Mouse (Mus musculus) ES-E14 (cell line): ENCODE measurements around the gene Qpctl. TPM values are rescaled to one million over a fixed set of nuclear protein-coding genes. Genes with fewer than 3 reads are reported as not detected.
A peak's percentile ranks its signal among the peaks of the same experiment; 100 is the strongest.

ENCODE experiments used
- DNase-seq: peaks from one replicate; pipeline ENCODE4 v3.0.0-alpha.2; 2013; ENCODE audit warnings: low read depth, low spot score
- H3K27ac ChIP-seq: 2 replicates; pipeline ENCODE4 v1.5.1; 2012; ENCODE audit warnings: low read depth, mild to moderate bottlenecking, low read length, moderate library complexity, mixed read lengths; ENCODE audit not compliant: poor library complexity, insufficient read depth, severe bottlenecking
- H3K36me3 ChIP-seq: 2 replicates; pipeline ENCODE4 v1.6.1; 2012; ENCODE audit warnings: mild to moderate bottlenecking, low read length, moderate library complexity, mixed read lengths; ENCODE audit not compliant: control insufficient read depth, poor library complexity, insufficient read depth, severe bottlenecking
- H3K4me1 ChIP-seq, 2 experiments: fragments of 150-350 bp in 1 of 2; sonication (generic) in 1 of 2; 2 replicates each; pipeline ENCODE4 v1.6.1; 2012; ENCODE audit warnings: low read length in 2 of 2, mild to moderate bottlenecking in 1 of 2, mixed read lengths in 1 of 2; ENCODE audit not compliant: control insufficient read depth in 2 of 2, insufficient read depth in 2 of 2, poor library complexity in 1 of 2
- H3K4me3 ChIP-seq, 2 experiments: fragments of 150-350 bp in 1 of 2; sonication (generic) in 1 of 2; 2 replicates each; pipeline ENCODE4 v1.5.1; 2012; ENCODE audit warnings: low read length in 2 of 2, low read depth in 1 of 2, mild to moderate bottlenecking in 1 of 2, mixed read lengths in 1 of 2; ENCODE audit not compliant: insufficient read depth in 1 of 2, poor library complexity in 1 of 2, severe bottlenecking in 1 of 2
- H3K9ac ChIP-seq: 2 replicates; pipeline ENCODE4 v1.6.1; 2012; ENCODE audit warnings: low read depth, mild to moderate bottlenecking, low read length, mixed read lengths; ENCODE audit not compliant: poor library complexity, insufficient read depth, severe bottlenecking
- H3K9me3 ChIP-seq: fragments of 150-350 bp; sonication (generic); 2 replicates; pipeline ENCODE4 v1.6.1; 2012; ENCODE audit warnings: low read depth, mild to moderate bottlenecking, low read length; ENCODE audit not compliant: control insufficient read depth, insufficient read depth
- CHD2 ChIP-seq: IDR thresholded peaks from 2 replicates; pipeline ENCODE4 v1.6.1; 2014; ENCODE audit warnings: mild to moderate bottlenecking, low read depth, low read length, inconsistent platforms
- HCFC1 ChIP-seq: IDR thresholded peaks from 2 replicates; pipeline ENCODE4 v1.6.1; 2012; ENCODE audit warnings: low read length, inconsistent platforms, borderline replicate concordance; ENCODE audit not compliant: insufficient read depth
- MAFK ChIP-seq: IDR thresholded peaks from 2 replicates; pipeline ENCODE4 v1.6.1; 2014; ENCODE audit warnings: mild to moderate bottlenecking, low read depth, low read length, inconsistent platforms; ENCODE audit not compliant: insufficient read depth
- ZC3H11A ChIP-seq: IDR thresholded peaks from 2 replicates; pipeline ENCODE4 v1.6.1; 2012; ENCODE audit warnings: low read depth, mild to moderate bottlenecking, inconsistent platforms, low read length, borderline replicate concordance
- ZNF384 ChIP-seq: IDR thresholded peaks from 2 replicates; pipeline ENCODE4 v1.6.1; 2012; ENCODE audit warnings: low read depth, low read length, inconsistent platforms
- in situ Hi-C, 2 experiments: fragments of 600-800 bp; cut with MboI; formaldehyde crosslinking; loops; one replicate each; pipeline ENCODE4 v1.15.1; 2025; ENCODE audit warnings: low sequenced_read_pairs in 2 of 2, inconsistent platforms in 1 of 2; ENCODE audit not compliant: unreplicated experiment in 2 of 2
- total RNA-seq: library from RNA; depleted of rRNA; stranded (reverse); fragments of 300-350 nt; gene quantifications from 2 replicates; pipeline ENCODE4 v1.2.3, GENCODE M21; 2012

Qpctl gene
- total RNA-seq, 1 experiment: 8.1 TPM

GRCm38 (mm10) chr7:19179173-19179572 is 30.1 kb upstream of the Qpctl start:
- TF ChIP-seq MAFK: no peak
- TF ChIP-seq HCFC1: no peak
- no peak for TF ChIP-seq ZNF384
- no peak for TF ChIP-seq ZC3H11A
- TF ChIP-seq CHD2: no peak
- Histone ChIP-seq H3K9me3 (no peaks in the 10 kb centered on the region), H3K9ac (peak overlapping the region; percentile 68; the same call in 1 of the 2 replicates), H3K4me3 (peak overlapping the region; percentile 41 to 46), H3K36me3 (no peaks in the 10 kb centered on the region), H3K27ac (no peak overlapping the region), H3K4me1 (peaks cover 5 to 30% of the 10 kb centered on the region in 2 experiments; a peak in 3 of 4 replicates)
- no peak for DNase-seq
- in situ Hi-C loops: no loop called here

GRCm38 (mm10) chr7:19178443-19179092 is 29.5 kb upstream of the Qpctl start:
- Histone ChIP-seq H3K36me3 (no peaks in the 10 kb centered on the region), H3K4me3 (peak overlapping the region; percentile 35 to 41), H3K9me3 (no peaks in the 10 kb centered on the region), H3K9ac (peak overlapping the region; percentile 51; the same call in 1 of the 2 replicates), H3K4me1 (peaks cover 5 to 25% of the 10 kb centered on the region in 2 experiments; a peak in 3 of 4 replicates), H3K27ac (no peak overlapping the region)
- in situ Hi-C loops: no loop called here
- peak; percentile 51 for TF ChIP-seq ZC3H11A
- TF ChIP-seq MAFK: 0 out of 2 replicates have a peak, but pooled peaks have one; percentile 8
- no peak for TF ChIP-seq HCFC1
- peak; percentile 84 for DNase-seq

DNA sequence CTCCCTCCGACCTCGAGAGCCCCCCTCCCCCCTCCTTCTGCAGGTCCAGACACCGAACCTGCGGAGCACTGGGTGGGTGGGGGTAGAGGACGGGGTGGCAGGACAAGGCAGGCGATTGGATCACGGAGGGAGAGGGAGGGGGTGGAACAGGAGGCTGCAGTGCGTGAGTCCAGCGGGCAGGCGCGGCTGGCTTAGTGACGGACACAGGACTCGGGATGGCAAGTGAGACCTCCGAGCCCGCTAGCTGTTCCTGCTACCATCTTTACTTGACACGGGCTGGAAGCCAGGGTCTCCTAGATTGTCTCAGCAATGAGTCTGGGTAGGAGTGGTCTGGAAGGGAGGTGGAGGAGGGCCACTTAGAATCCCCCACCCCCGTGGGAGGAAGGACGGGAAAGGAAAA is 28.9 kb upstream of the Qpctl start:
- H3K4me1 ChIP-seq: peaks cover 5 to 21% of the 10 kb centered on the region in 2 experiments; a peak in 3 of 4 replicates
- no peak overlapping the region; the same call in 1 of the 2 replicates for H3K27ac ChIP-seq
- no peaks in the 10 kb centered on the region for H3K9me3 ChIP-seq
- no peak for DNase-seq
- no peak overlapping the region for H3K9ac ChIP-seq
- H3K36me3 ChIP-seq: no peaks in the 10 kb centered on the region
- TF ChIP-seq CHD2: no peak
- TF ChIP-seq MAFK: no peak
- H3K4me3 ChIP-seq: no peak overlapping the region; a peak in 1 of 4 replicates
- in situ Hi-C loops: no loop called here

DNA sequence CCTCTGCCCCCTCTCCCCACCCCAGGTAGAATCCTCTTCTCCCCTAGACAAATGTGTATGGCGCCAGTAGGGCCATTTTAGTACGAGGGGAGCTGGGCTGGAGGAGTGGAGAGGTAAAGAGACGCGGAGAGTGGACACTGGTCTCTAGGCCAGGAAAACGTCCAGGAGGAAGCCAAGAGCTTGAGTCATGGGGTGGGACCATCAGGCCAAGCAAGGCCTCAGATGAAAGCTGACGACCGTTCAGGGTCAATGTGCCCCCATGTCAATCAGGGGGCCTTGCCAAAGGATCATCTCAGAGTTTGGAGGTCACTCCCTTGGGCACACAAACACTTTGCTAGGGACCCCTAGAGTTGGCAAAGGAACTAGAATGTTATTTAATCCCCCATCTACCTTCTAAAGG is 28.1 kb upstream of the Qpctl start:
- TF ChIP-seq ZC3H11A: no peak
- TF ChIP-seq HCFC1: no peak
- no peak for TF ChIP-seq CHD2
- no peak for TF ChIP-seq ZNF384
- TF ChIP-seq MAFK: no peak
- Histone ChIP-seq H3K4me1 (peaks cover 5 to 20% of the 10 kb centered on the region in 2 experiments; a peak in 3 of 4 replicates), H3K4me3 (no peak overlapping the region), H3K9ac (no peak overlapping the region), H3K9me3 (no peaks in the 10 kb centered on the region), H3K27ac (no peak overlapping the region), H3K36me3 (no peaks in the 10 kb centered on the region)
- DNase-seq: no peak
- in situ Hi-C loops: no loop called here
